1 mouse cellular context compared by ENCODE assay signal in the genomic region with DNA sequence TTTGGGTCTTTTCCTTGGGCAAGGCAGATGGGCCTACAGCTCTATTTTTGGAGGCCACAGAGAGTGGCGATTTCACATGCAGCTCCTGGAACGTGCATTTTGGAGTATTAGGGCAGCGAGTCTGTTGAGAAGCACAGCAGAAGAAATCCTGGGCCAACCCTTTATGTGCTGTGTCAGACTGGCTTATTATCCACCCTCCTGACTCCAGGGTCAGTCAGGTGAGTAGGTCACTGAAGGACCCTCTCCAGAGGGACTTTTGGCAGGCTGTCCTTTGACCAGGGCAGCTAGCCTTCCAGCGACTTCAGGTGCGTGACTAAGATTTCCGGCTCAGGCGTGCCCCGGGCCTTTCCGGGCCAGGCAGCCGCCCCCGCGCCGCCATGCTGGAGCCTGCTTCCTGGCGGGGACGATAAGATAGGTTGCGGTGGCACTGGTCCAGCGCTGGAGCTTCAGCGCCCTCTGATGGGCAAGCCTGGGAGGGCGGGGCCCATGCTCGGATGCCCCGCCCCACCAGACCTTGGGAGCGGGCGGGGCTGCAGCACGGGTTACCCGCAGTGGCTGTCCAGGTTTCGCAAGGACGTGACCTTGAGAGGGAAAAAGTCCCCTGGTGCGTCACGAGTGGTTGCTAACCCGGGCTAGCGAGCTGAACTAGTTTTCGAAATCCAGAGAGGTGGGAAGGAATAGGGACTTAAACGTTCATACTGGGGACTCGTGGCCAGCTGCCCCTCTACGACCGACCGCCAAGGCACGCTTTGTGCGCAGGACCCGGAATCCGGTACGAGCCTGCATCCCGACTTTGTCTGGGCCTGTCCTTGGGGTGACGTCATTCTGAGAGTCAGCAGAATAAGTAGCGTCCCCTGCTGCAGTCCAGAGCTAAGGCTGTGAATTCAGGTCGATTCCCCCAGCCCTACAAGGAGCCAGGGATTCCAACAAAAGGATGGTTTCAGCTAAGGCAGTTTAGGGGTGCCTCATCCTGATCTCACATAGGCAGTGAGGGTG.
A peak's percentile ranks its signal among the peaks of the same experiment; 100 is the strongest.
TF ChIP-seq lines count a peak whose summit lies in the region.

No protein-coding gene starts in this region.

TF ChIP-seq in CH12.LX, 34 proteins besides CTCF, POLR2A, EP300 and RAD21 (continued from another document):
- TF ChIP-seq ELF1 (IDR thresholded peaks at IDR 0.05; ENCODE audit: low read depth, low read length) (peak; percentile 74), TCF12 (IDR thresholded peaks at IDR 0.05; ENCODE audit: low read depth, low read length) (peak; percentile 40; the same call in 1 of the 2 replicates), HCFC1 (IDR thresholded peaks at IDR 0.05; ENCODE audit: low read depth, low read length) (no peak; the same call in 1 of the 2 replicates), ZMIZ1 (IDR thresholded peaks at IDR 0.05; ENCODE audit: low read depth, low read length) (no peak; the same call in 1 of the 2 replicates), USF1 (IDR thresholded peaks at IDR 0.05; ENCODE audit: low read depth, low read length) (no peak; the same call in 1 of the 2 replicates), MYC (IDR thresholded peaks at IDR 0.05; ENCODE audit: low read depth, low read length) (peak; percentile 50), E2F4 (IDR thresholded peaks at IDR 0.05; ENCODE audit: insufficient replicate concordance, low read depth, low read length) (no peak), UBTF (IDR thresholded peaks at IDR 0.05; ENCODE audit: low read depth, low read length) (no peak), SMC3 (IDR thresholded peaks at IDR 0.05; ENCODE audit: low read depth, low read length) (peak; percentile 71), NELFE (IDR thresholded peaks at IDR 0.05; ENCODE audit: low read depth, low read length) (no peak; the same call in 1 of the 2 replicates), GABPA (IDR thresholded peaks at IDR 0.05; ENCODE audit: insufficient replicate concordance, low read depth, low read length) (no peak), ZC3H11A (IDR thresholded peaks at IDR 0.05; ENCODE audit: low read depth, low read length) (no peak), ETS1 (conservative IDR thresholded peaks at IDR 0.05; ENCODE audit: low read depth, low read length) (0 out of 2 replicates have a peak, but pooled peaks have one; percentile 27), POLR2AphosphoS2 (IDR thresholded peaks at IDR 0.05; ENCODE audit: low read depth, low read length) (no peak), MEF2A (IDR thresholded peaks at IDR 0.05; ENCODE audit: borderline replicate concordance, low read depth, low read length) (peak; percentile 43; the same call in 1 of the 2 replicates), JUN (IDR thresholded peaks at IDR 0.05; ENCODE audit: insufficient read depth, low read depth, low read length) (peak; percentile 84), ZNF384 (IDR thresholded peaks at IDR 0.05; ENCODE audit: low read depth, low read length) (no peak), SIN3A (IDR thresholded peaks at IDR 0.05; ENCODE audit: low read length) (no peak; the same call in 1 of the 2 replicates), NRF1 (IDR thresholded peaks at IDR 0.05; ENCODE audit: low read depth, low read length) (peak; percentile 52; the same call in 1 of the 2 replicates), JUND (conservative IDR thresholded peaks at IDR 0.05; ENCODE audit: low read depth, low read length) (peak; percentile 84), USF2 (conservative IDR thresholded peaks at IDR 0.05; ENCODE audit: low read depth, low read length) (no peak), BHLHE40 (IDR thresholded peaks at IDR 0.05; ENCODE audit: low read depth, low read length) (peak; percentile 82), MAZ (IDR thresholded peaks at IDR 0.05; ENCODE audit: low read depth, low read length) (peak; percentile 92), TBP (conservative IDR thresholded peaks at IDR 0.05; ENCODE audit: low read depth, low read length) (peak; percentile 22; the same call in 1 of the 2 replicates), MAX (IDR thresholded peaks at IDR 0.05; ENCODE audit: low read length) (peak; percentile 13; the same call in 1 of the 2 replicates)
